Mouse (Mus musculus): Measurements from ENCODE around the gene Tpst2. TPM values are rescaled to one million over a fixed set of nuclear protein-coding genes. Genes with fewer than 3 reads are reported as not detected.
A peak's percentile ranks its signal among the peaks of the same experiment; 100 is the strongest.

Tpst2 gene
- polyA plus RNA-seq, 1 experiment from 2014 or later, result 68.7 TPM

DNA sequence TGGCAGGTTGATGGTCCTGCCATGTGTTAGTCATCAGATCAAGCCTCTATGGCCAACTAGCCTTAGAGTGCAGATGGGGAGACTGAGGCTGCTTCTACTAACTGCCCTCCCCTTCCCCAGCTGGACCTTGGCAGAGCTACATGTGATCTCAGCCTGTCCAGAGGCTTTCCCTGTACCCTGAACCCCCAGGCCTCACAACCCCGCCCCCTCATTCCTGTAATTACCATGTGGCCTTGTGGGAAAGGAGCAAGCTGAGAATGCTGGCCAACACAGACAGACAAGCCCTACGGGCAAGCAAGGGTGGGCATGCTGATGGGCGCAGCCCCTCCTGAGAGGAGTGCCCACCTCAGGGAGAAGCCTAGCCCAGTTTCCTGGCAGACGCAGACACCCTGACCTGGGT, 18.2 kb downstream of the Tpst2 start:
- 61% methylated on average over 4 of the region's 4 CpGs for WGBS
- ATAC-seq (ENCODE audit: low FRiP score, low TSS enrichment), result no peak
- no peak overlapping the region for H3K4me2 ChIP-seq (replicated peaks; ENCODE audit: low read depth, low read length)
- H3K36me3 ChIP-seq (ENCODE audit: insufficient read depth, low read length), result no peaks in the 10 kb centered on the region
- H3K4me1 ChIP-seq (ENCODE audit: insufficient read depth, low read length), result peaks cover 53% of the 10 kb centered on the region
- no peaks in the 10 kb centered on the region for H3K9me3 ChIP-seq (ENCODE audit: low read length)
- no peak overlapping the region for H3K9ac ChIP-seq (replicated peaks; ENCODE audit: low read length)
- H3K27ac ChIP-seq (ENCODE audit: low read length), result no peak overlapping the region
- no peaks in the 10 kb centered on the region for H3K27me3 ChIP-seq (ENCODE audit: insufficient read depth, low read length)
- H3K4me3 ChIP-seq (ENCODE audit: low read length), result no peak overlapping the region

DNA sequence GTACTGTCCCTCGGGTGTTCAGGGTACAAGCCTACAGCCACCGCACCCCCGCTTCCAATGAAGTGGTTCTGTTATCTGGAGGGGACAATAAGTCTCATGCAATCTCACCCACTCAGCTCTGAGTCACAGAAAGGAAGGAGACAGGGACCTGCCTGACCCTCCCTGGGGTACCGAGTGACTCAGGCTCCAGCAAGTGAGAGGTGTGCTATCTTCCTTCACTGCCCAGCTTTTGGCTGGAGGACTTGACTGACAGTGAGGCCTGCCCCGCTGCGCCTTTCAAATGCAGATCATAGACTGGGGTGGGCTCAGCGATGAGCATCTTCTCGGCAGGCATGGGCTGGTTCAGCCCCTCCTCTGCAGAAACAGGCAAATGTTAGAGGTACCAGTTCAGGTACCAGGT, 18.7 kb downstream of the Tpst2 start:
- H3K9ac ChIP-seq (replicated peaks; ENCODE audit: low read length), result no peak overlapping the region
- 63% methylated on average over 8 of the region's 8 CpGs for WGBS
- H3K4me3 ChIP-seq (ENCODE audit: low read length), result no peak overlapping the region
- no peak for ATAC-seq (ENCODE audit: low FRiP score, low TSS enrichment)
- no peaks in the 10 kb centered on the region for H3K36me3 ChIP-seq (ENCODE audit: insufficient read depth, low read length)
- no peaks in the 10 kb centered on the region for H3K27me3 ChIP-seq (ENCODE audit: insufficient read depth, low read length)
- no peak overlapping the region for H3K27ac ChIP-seq (ENCODE audit: low read length)
- peaks cover 49% of the 10 kb centered on the region for H3K4me1 ChIP-seq (ENCODE audit: insufficient read depth, low read length)
- H3K9me3 ChIP-seq (ENCODE audit: low read length), result no peaks in the 10 kb centered on the region
- no peak overlapping the region for H3K4me2 ChIP-seq (replicated peaks; ENCODE audit: low read depth, low read length)

DNA sequence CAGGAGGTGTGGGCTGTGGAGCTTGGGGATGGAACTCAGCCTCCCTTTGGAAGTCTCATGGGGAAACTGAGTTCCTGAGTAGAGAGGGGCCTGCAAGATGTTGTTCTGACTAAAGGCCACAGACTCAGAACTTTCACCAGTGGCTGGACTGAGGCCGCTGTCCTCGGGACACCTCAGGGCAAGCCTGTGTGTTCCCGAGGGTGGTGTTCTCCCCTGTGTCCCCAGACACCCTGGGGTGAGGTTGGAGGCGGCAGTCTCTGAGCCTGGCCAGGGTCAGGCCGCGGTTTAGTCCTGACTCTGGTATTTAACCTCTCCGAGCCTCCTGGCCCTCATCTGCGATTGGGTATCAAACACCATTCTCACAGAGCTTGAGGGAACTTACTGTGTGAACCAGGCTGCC, 19.1 kb downstream of the Tpst2 start:
- Histone ChIP-seq H3K4me2 (replicated peaks; ENCODE audit: low read depth, low read length) (no peak overlapping the region), H3K9me3 (ENCODE audit: low read length) (no peaks in the 10 kb centered on the region), H3K4me1 (ENCODE audit: insufficient read depth, low read length) (peaks cover 45% of the 10 kb centered on the region), H3K27me3 (ENCODE audit: insufficient read depth, low read length) (no peaks in the 10 kb centered on the region), H3K4me3 (ENCODE audit: low read length) (no peak overlapping the region), H3K27ac (ENCODE audit: low read length) (no peak overlapping the region), H3K9ac (replicated peaks; ENCODE audit: low read length) (no peak overlapping the region), H3K36me3 (ENCODE audit: insufficient read depth, low read length) (no peaks in the 10 kb centered on the region)
- no peak for ATAC-seq (ENCODE audit: low FRiP score, low TSS enrichment)
- WGBS, result 69% methylated on average over 8 of the region's 8 CpGs

DNA sequence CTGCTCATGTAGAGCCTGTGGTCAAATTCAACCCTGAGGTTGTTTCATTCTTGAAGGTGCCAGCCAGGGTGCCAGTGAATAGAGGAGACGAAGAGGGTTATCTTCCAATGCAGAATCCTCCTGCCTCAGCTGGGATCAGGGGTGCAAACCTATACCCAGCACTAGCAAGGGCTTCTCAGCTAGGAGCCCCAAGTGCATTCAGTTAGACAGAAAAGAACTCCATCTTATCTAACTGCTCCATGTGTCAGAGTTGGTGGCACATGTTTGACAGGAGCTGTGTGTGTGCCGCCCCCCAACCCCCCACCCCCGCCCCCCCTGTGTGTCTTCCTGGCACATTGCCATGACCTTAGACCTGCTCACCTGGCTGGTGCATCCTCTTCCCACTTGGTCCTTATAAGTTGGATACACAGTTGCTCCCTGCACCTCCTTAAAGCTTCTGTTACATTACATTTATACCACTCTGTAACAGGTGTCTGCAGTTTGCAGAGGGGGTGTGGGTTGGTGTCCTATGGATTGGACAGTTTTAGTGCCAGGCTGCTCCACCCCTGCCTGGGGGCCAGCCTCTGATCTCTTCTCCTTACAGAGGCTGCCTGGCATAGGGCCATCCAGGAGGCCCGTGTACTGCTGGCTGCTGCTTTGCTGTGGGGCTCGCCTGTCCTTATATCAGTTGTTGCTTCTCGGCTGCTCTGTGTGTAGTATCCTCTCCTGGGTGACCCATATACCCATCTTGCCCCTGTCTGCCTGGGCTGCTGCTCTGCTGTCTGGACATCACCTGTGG, 20.1 kb downstream of the Tpst2 start:
- 69% methylated on average over 6 of the region's 6 CpGs for WGBS

DNA sequence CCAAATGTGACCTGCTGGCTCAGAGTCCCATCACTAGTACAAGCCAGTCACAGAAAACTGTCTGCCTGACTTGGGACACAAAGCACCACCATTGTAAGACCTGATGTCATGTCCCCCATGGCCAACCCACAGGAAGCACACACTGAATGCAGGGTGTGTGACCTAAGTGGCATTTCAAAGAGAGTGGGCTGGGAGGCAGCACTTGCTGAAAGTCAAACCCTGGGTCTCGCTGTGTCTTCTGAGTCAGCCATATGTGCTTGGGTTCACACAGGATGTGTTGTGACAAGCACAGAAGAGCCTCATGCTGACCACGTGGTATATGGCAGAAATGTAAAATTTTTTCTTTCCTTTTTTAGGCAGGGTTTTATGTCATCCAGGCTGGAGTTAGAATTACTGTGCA, 20.8 kb downstream of the Tpst2 start:
- H3K4me1 ChIP-seq (ENCODE audit: insufficient read depth, low read length), result peaks cover 29% of the 10 kb centered on the region

More for the DNA sequence above, 20.1 kb downstream of the Tpst2 start:
- no peaks in the 10 kb centered on the region for H3K9me3 ChIP-seq (ENCODE audit: low read length)
- H3K27me3 ChIP-seq (ENCODE audit: insufficient read depth, low read length), result no peaks in the 10 kb centered on the region
- no peak for ATAC-seq (ENCODE audit: low FRiP score, low TSS enrichment)
- H3K4me2 ChIP-seq (replicated peaks; ENCODE audit: low read depth, low read length), result no peak overlapping the region
- H3K4me3 ChIP-seq (ENCODE audit: low read length), result no peak overlapping the region
- H3K27ac ChIP-seq (ENCODE audit: low read length), result peak overlapping the region; percentile 11; the same call in 1 of the 2 replicates
- no peaks in the 10 kb centered on the region for H3K36me3 ChIP-seq (ENCODE audit: insufficient read depth, low read length)
- peaks cover 36% of the 10 kb centered on the region for H3K4me1 ChIP-seq (ENCODE audit: insufficient read depth, low read length)
- no peak overlapping the region for H3K9ac ChIP-seq (replicated peaks; ENCODE audit: low read length)

DNA sequence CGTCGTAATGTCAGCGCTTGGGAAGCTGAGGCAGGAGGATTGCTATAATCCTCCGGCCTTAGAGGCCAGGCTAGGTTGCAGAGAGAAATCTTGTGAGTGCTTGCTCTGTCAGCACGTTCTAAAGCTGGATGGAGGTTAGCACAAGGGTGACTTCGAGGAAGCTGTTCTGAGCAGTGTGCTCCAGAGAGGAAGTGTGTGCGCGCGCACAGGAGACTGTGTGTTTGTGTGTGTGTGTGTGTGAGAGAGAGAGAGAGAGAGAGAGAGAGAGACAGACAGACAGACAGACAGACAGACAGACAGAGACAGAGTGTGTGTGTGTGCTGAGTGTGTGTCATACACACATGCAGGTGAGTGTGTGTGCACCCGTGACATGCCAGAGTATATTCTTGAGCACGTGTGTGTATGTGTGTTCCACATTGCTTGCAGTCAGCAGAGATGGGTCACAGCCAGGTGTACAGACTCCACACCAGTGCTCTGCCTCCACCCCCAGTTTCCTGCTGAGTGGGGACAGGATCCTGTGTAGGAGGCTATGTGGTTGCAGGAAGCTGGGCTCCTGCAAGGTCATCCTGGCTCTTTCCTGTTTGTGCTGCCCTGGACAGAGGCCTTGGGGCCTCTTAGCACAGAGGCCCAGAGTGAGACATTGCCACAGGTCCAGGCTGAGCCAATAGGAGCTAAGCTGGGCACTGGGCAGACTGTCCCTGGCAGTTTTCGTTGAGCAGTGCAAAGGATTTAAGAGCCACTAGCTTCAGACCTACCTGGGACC, 21.9 kb downstream of the Tpst2 start:
- Histone ChIP-seq H3K9me3 (ENCODE audit: low read length) (no peaks in the 10 kb centered on the region), H3K27ac (ENCODE audit: low read length) (peak overlapping the region; percentile 49), H3K4me2 (replicated peaks; ENCODE audit: low read depth, low read length) (no peak overlapping the region), H3K4me1 (ENCODE audit: insufficient read depth, low read length) (peaks cover 28% of the 10 kb centered on the region), H3K4me3 (ENCODE audit: low read length) (no peak overlapping the region), H3K9ac (replicated peaks; ENCODE audit: low read length) (0 out of 2 replicates have a peak overlapping the region, but pooled peaks have one; percentile 14), H3K27me3 (ENCODE audit: insufficient read depth, low read length) (no peaks in the 10 kb centered on the region), H3K36me3 (ENCODE audit: insufficient read depth, low read length) (no peaks in the 10 kb centered on the region)
- WGBS, result 73% methylated on average over 12 of the region's 12 CpGs
- peak; percentile 71 for ATAC-seq (ENCODE audit: low FRiP score, low TSS enrichment)

More for the DNA sequence above, 20.8 kb downstream of the Tpst2 start:
- H3K4me3 ChIP-seq (ENCODE audit: low read length), result no peak overlapping the region
- no peak for ATAC-seq (ENCODE audit: low FRiP score, low TSS enrichment)
- peak overlapping the region; percentile 11; the same call in 1 of the 2 replicates for H3K27ac ChIP-seq (ENCODE audit: low read length)
- H3K4me2 ChIP-seq (replicated peaks; ENCODE audit: low read depth, low read length), result no peak overlapping the region
- no peak overlapping the region for H3K9ac ChIP-seq (replicated peaks; ENCODE audit: low read length)
- H3K27me3 ChIP-seq (ENCODE audit: insufficient read depth, low read length), result no peaks in the 10 kb centered on the region
- WGBS, result 73% methylated on average over 2 of the region's 2 CpGs
- H3K36me3 ChIP-seq (ENCODE audit: insufficient read depth, low read length), result no peaks in the 10 kb centered on the region
- H3K9me3 ChIP-seq (ENCODE audit: low read length), result no peaks in the 10 kb centered on the region

DNA sequence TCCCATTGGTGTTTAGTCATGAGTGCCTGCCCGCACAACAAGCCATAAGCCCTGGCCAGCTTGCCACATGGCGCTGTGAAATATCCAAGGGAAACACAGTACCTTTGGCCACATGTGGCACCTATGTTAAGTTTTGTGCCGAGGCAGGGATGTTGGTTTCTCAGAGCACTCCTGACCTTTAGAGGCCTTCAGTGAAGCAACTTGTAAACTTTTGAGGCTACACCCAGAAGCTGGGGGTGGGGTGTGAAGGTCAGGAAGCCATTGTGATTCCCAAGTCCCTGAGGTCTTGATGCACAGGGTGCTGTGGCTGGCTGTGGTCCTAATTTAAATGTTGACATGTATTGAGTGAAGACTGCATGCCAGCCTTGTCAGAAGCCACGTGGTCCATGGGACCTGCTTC, 22.9 kb downstream of the Tpst2 start:
- ATAC-seq (ENCODE audit: low FRiP score, low TSS enrichment), result no peak
- H3K9ac ChIP-seq (replicated peaks; ENCODE audit: low read length), result no peak overlapping the region
- no peaks in the 10 kb centered on the region; the same call in 1 of the 2 replicates for H3K36me3 ChIP-seq (ENCODE audit: insufficient read depth, low read length)
- peaks cover 22% of the 10 kb centered on the region for H3K4me1 ChIP-seq (ENCODE audit: insufficient read depth, low read length)
- H3K27ac ChIP-seq (ENCODE audit: low read length), result peak overlapping the region; percentile 49; the same call in 1 of the 2 replicates
- no peaks in the 10 kb centered on the region for H3K27me3 ChIP-seq (ENCODE audit: insufficient read depth, low read length)
- 87% methylated on average over 4 of the region's 4 CpGs for WGBS
- H3K4me3 ChIP-seq (ENCODE audit: low read length), result no peak overlapping the region
- H3K4me2 ChIP-seq (replicated peaks; ENCODE audit: low read depth, low read length), result no peak overlapping the region
- H3K9me3 ChIP-seq (ENCODE audit: low read length), result no peaks in the 10 kb centered on the region

DNA sequence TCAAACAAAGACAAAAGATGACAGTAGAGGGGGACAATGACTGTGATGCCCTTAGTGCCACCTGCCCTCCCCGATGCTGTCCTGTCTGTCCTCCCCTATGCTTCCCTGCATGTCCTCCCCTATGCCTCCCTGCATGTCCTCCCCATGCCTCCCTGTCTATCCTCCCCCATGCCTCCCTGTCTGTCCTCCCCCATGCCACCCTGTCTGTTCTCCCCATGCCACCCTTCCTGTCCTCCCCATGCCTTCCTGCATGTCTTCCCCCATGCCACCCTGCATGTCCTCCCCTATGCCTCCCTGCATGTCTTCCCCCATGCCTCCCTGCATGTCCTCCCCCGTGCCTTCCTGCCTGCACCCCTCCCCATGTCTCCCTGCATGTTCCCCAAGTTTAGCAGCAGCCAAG, 23.6 kb downstream of the Tpst2 start:
- H3K4me1 ChIP-seq (ENCODE audit: insufficient read depth, low read length), result peaks cover 20% of the 10 kb centered on the region
- peaks cover 5% of the 10 kb centered on the region; the same call in 1 of the 2 replicates for H3K36me3 ChIP-seq (ENCODE audit: insufficient read depth, low read length)
- H3K27me3 ChIP-seq (ENCODE audit: insufficient read depth, low read length), result no peaks in the 10 kb centered on the region
- no peak overlapping the region for H3K9ac ChIP-seq (replicated peaks; ENCODE audit: low read length)
- H3K9me3 ChIP-seq (ENCODE audit: low read length), result no peaks in the 10 kb centered on the region
- ATAC-seq (ENCODE audit: low FRiP score, low TSS enrichment), result no peak
- H3K4me2 ChIP-seq (replicated peaks; ENCODE audit: low read depth, low read length), result no peak overlapping the region
- no peak overlapping the region for H3K27ac ChIP-seq (ENCODE audit: low read length)
- H3K4me3 ChIP-seq (ENCODE audit: low read length), result no peak overlapping the region
- WGBS, result 73% methylated on average over 2 of the region's 2 CpGs

DNA sequence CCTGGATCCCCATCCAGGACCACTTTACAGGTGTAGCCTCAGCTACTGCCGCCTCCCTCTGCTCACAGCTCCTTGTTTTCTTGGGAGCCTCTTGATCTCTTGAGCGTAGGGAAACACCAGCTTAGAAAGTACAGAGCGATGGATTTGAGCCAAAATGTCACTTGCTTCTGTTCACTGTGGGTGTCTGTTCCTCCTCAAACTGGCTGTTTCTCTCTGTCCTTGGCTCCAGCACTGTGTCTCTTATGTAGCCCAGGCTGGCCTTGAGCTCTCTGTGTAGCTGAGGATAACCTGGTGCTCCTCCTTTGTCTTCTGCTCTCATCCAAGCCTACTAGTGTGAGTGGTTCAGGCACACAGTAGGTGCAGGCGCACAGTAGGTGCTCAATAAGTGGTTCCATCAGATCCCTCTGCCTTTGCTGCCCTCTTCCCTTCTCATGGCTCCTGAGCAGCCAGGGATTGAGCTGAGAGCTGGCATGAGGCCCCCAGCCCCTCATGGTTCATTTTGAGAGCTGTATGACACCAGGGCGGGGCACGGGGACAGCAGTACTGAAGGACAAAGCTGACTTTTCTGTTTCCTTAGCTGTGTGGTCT, 24.3 kb downstream of the Tpst2 start:
- Histone ChIP-seq H3K27ac (ENCODE audit: low read length) (no peak overlapping the region), H3K4me2 (replicated peaks; ENCODE audit: low read depth, low read length) (no peak overlapping the region), H3K9me3 (ENCODE audit: low read length) (no peaks in the 10 kb centered on the region), H3K9ac (replicated peaks; ENCODE audit: low read length) (no peak overlapping the region), H3K4me3 (ENCODE audit: low read length) (no peak overlapping the region), H3K36me3 (ENCODE audit: insufficient read depth, low read length) (peaks cover 6% of the 10 kb centered on the region; the same call in 1 of the 2 replicates), H3K4me1 (ENCODE audit: insufficient read depth, low read length) (peaks cover 20% of the 10 kb centered on the region), H3K27me3 (ENCODE audit: insufficient read depth, low read length) (no peaks in the 10 kb centered on the region)
- 94% methylated on average over 6 of the region's 6 CpGs for WGBS
- no peak for ATAC-seq (ENCODE audit: low FRiP score, low TSS enrichment)

All from kidney, embryonic 16.5 days (tissue).